Mouse (Mus musculus) kidney, adult 2 months (tissue): ENCODE results near the gene Bysl.

Source experiments
- CTCF ChIP-seq: fragments of 200-500 bp; conservative IDR thresholded peaks from 2 replicates; pipeline ENCODE4 v1.5.1; 2011; ENCODE audit warnings: low read depth, mild to moderate bottlenecking, control low read depth, low read length, moderate library complexity, mixed read lengths; ENCODE audit not compliant: insufficient read depth, insufficient read length
- POLR2A ChIP-seq: fragments of 200-500 bp; IDR thresholded peaks from one replicate; pipeline ENCODE4 v1.6.1; 2011; ENCODE audit warnings: low read depth, low read length, control low read depth

DNA sequence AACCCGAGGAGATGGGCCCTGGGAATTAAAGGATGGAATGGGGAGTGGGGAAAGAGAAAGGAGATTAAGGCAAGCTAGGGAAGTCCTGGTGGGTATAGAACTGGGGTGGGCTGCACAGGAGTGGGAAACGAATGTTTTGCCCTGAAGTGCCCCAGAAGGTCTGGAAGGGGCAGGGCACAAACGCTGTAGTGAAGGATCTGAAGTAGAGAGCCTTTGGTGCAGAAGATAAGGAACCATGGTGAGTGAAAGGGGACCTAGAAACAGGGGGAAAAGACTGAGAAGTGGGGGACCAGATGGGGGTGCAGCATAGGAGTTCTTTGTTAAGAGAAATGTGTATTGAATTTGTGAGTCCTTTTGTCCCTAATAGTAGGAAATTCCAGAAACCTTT, 19.4 kb upstream of the Bysl start, which contains the start of gene Usp49:
- TF ChIP-seq POLR2A: no peak
- no peak for TF ChIP-seq CTCF
